Mouse (Mus musculus) frontal cortex, postnatal 36 days (tissue): ENCODE measurements around the gene Slc22a21.
A peak's percentile ranks its signal among the peaks of the same experiment; 100 is the strongest.
"Not testable (repeated sequence)": the region's sequence is repeated elsewhere in the genome, so short reads cannot be mapped to it uniquely, and the experiment has no call there.

Source experiments
- DNase-seq, 2 experiments: peaks; one replicate each; pipeline ENCODE4 v3.0.0; 2022; ENCODE audit warnings: low spot score in 2 of 2

The Slc22a21 gene

DNA sequence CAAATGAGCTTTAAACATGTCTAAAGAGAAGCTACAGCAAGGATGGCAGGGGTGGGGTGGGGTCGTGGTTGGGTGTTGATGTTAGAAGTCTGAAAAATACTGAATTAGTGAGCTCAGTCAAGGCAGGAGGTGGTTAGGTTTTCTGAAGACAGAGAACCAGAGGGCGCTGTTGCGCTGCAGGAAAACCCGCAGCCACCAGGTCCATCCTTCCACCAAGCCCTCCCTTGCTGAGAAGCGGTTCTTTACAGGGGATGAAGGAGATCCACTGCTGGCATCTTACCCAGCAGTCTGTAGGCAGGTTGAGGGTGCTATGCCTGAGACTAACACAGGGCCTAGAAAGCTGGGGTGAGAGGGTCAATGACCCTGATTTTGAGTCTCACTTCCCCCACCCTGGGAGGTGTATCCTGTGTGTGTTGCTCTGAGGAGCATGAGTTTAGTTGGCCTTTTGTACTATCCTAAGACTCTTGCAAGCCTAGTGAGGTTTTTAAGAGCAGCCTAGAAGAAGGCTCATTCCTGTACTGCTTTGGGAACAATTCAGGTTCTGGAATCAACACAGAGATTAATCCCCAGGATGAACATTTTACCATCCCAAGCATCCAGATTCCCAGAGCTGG, 22.1 kb upstream of the Slc22a21 start:
- peak; percentile 75 to 76 for DNase-seq

DNA sequence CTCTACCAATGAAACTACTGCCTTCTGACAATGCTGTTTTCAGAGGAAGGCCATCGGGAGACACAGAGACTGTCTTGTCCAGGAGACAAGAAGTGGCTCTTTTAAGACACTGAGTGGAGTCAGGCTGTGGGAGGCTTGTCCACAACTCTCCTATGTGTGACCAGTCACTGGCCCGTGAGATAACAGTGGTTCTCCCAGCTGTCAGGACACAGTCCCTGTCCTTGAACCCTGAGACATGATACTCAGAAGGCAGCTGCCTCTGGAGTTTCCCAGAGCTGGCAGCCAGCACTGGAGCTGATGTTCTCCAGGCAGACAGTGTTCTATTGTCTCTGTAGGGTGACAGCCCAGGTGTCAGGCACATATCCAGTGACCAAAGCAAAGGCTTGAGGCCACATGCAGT, 17.5 kb upstream of the Slc22a21 start:
- no peak for DNase-seq

DNA sequence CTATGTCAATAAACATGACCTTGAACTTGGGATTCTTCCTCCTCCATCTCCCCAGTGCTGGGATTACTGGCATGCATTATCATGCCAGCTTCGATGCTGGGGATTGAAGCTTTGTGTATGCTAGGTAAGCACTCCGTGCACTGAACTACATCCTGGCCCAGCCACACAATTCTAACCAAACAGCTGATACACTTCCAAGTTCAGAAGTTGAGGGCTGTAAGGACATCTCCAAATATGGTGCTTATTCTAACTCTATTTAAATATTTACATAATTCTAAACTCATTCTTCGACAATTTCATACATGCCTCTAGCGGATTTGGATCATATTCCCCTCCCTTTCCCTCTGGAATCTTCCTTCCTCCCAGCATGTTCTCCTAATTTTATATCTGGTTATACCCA, 12.1 kb upstream of the Slc22a21 start:
- DNase-seq, result no peak

DNA sequence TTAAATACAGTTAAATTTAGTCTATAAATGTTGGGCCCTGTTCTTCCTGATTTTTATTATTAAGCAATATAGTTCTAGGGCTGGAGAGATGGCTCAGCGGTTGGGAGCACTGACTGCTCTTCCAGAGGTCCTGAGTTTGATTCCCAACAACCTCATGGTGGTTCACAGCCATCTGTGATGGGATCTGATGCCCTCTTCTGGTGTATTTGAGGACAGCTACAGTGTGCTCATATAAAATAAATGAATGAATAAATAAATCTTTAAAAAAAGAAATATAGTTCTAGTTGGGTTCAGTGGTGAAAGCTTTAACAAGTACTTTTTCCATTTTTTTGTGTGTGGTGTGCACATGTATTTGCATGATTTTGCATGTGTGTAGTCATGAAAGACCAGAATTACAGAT, 9.1 kb upstream of the Slc22a21 start:
- no peak for DNase-seq

DNA sequence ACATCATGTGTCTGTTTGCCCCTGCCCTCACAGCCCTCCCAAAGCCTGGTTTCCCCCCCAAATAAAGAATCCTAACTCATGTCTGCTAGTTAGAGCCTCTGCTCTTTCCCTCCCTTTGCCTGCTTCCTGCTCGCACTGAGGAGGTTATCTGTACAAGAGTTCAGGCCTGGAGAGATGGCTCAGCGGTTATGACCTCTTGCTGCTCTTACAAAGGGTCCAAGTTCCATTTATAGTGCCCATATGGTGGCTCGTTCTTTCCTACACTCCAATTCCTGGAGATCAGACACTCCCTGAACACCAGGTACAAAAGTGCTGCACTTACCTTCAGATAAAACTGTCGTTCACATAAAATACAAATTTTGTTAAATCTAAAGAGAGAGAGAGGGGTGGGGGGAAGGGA, 7.9 kb upstream of the Slc22a21 start:
- DNase-seq, result no peak

DNA sequence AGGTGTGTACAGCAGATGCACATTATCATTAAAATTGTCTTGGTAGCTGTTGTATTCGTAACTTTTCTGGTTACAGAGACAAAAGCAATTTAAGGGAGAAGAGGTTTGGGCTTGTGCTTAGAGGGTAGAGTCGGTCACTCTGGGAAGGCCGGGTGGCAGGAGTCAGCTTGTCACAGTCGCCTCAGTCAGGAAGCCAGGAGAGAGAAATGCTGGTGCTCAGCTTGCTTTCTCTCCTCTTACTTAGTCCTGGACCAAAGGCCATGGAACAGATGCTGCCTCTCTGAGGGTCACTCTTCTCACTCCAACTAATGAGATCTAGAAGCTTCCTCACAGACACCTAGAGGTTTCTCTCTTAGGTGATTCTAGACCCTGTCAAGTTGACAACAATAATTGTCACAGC, 1.3 kb upstream of the Slc22a21 start:
- no peak for DNase-seq

DNA sequence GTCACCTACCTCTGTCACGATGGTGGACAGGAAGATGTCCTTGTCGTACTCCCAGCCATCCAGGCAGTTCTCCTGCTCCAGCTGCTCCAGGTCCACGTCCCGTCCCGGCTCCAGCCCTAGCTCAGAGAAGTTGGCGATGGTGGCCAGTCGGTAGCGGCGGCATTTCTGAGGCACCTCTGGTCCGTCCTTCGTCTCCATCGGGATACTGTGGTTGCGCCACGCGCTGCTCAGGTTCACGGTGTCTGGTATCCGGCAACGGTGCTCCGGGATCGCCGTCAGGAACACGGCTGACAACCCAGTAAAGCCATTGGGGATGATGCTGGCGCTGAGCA, 710 bp downstream of the Slc22a21 start:
- DNase-seq, result peak in 1 of 2 experiments; percentile 1

DNA sequence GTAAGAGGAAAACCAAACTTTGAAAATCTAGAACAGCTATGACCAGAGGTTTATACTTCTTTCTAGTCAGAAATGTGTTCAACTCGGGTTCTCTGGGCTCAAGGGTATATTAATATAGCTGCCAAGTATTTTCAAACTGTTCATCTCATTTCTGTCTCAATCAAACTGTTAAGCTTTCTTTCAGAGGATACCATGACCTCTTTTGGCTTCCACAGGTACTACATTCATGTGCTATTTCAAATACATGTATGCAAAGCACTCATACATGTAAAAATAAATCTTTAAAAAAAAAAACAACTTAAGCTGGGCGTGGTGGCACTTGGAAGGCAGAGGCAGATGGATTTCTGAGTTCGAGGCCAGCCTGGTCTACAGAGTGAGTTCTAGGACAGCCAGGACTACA, 2.5 kb downstream of the Slc22a21 start:
- no peak for DNase-seq

DNA sequence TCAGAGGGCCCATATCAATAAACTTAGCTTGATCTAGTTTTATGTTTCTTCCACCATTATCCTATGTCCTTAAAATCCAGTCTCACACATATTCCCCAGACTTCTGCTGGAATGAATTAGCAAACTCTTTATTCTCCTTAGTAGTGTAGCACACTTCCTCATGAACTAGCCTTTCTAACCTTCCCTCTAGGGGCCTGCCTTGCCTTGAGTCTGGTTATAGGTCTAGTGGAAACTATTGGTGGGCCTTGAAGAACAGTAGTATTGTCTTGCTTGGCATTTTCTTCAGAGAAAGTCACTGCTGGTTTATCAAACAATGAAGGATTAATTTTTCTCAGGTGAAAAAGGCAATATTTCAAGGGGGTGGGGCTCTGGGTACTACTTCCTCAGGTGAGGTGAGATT, 4.6 kb downstream of the Slc22a21 start:
- no peak for DNase-seq

DNA sequence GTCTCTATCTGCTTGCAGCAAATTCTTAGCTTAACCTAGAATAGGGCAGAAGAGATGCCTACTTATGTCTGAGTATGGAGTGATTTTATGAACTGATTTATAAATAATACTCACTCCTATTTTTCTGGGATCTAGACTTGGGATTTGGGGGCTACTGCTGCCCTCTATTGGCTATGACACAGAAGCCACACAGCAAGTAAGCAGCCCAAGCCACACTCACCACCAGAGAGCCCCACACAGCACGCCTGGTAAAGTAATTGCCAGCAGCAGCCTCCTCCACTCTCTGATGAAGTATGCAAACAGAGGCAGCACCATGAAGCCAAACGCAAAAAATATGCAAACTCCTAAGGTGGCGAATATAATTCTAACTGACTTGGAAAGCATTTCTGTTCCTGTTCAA, 21.1 kb downstream of the Slc22a21 start:
- DNase-seq, result no peak

DNA sequence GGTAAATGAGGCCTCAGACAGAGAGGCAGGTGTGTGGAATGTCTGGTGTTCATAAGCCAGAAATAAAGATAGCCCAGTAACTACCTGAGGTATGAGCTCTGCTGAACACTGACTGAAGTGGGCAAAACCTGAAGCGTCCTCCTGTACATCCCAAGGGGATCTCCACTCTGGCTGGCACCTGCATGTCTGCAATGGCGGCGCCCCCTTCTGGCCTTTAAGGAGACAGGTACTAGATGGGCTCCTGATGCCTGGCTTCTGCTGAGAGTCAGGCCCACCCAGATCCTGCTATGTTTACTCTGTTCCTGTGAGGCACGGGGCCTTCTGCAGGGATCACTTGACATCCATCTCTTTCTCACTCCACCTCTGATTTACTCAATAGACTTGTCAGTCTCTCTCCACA, 22.0 kb downstream of the Slc22a21 start:
- DNase-seq, result not testable (repeated sequence)

DNA sequence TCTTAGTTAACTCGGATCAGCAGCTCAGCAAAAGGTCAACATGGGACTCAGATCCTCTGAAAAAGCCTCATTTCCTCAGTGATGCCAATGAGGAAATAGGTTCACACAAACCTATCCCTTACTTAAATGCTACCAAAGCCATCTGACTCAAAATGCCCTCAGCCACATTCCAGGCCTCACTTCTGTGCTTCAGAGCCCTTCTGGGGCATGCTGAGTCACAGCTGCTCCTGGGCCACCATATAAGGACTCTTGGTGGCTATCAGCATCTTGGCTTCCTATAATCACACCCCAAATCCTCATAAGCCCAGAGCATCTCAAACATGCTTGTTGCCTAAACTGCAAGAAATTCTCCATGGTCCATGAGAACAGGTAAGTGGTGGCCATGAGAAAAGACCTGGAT, 23.5 kb downstream of the Slc22a21 start:
- no peak for DNase-seq

DNA sequence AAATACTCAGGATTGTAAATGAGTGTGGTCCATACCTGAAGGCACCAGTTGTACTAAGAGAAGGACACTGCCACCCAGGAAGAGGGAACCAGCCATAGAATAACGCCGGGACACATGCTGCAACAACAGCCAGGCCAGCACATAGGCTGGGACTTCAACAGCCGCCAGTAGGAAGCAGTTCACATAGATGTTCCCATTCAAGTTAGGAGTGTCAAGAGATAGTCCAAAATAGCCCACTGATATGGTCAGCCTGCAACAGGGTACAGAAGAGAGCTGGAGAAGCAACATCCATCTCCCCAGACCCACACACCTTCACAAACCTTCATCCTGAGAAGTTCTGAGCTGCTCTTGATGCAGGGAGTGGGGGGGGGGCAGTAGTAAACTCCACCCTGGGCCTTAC, 25.5 kb downstream of the Slc22a21 start:
- DNase-seq, result no peak

DNA sequence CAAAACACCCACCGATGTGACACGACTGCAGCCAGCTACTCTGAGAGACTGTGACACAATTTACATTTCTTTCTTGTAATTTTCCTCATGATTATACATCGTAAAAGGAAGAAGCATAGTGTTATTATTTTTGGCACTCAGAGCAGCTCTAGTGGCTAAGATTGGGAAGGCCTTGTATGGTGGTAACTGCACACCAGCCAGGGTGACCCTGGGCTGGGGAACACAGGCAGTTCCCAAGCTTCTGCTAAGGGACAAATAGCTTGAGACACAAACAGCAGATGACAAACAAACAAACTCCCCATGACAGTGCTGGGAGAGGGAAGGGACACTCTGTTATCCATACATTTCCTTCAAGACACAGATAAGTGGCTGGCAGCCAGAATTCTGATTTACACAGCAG, 30.0 kb downstream of the Slc22a21 start:
- peak in 1 of 2 experiments; percentile 1 for DNase-seq

DNA sequence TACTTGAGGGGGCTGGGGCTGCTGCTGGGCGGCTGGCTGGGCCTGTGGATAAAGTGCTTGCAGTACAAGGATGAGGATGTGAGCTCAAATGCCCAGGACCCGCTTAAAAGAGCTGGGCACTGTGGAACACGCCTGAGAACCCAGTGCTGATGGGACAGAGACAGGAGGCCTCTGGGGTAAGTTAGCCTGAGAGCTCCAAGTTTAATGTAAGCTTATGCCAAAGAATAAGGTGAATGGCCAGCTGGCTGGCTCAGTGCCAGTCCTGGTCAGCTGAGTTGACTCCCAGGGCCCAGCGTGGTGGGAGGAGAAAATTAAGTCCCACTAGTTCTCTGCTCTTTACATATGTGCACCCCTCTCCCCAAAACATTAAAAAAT, 48.2 kb downstream of the Slc22a21 start:
- not testable (repeated sequence) for DNase-seq

DNA sequence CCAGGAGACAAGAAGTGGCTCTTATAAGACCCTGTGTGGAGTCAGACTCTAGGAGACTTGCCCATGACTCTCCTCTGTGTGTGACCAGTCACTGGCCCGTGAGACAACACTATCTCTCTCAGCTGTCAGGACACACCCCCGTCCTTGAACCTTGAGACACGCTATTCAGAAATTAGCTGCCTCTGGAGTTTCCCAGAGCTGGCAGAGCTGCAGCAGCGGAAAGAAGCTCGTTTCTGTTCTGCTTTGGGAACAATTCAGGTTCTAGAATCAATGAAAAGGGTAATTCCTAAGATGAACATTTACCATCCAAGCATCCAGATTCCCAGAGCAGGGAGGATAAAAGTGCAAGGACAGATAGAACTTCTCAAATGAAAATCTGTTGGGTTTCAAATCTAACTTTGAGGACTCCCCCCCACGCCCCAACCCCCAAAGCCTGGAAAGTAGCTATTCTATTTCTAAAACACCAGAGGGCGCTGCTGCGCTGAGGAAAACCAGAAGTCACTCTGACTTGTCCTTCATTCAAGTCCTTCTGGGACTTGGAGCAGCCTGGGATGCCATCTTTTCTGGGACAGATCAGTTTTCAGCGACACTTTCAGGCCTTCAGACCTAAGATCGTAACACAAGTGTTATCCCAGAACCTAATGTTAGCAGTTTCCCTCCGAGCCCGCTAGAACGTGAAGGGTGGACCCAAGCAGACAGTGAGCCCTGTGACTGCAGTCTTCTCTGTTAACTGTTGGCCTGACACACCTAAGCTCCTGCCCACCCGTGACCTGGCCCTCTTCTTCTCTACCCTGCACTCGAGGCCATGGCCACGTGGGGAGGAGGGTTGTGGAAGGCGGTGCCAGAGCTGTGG, 48.8 kb downstream of the Slc22a21 start:
- DNase-seq, result peak; percentile 45 to 60

DNA sequence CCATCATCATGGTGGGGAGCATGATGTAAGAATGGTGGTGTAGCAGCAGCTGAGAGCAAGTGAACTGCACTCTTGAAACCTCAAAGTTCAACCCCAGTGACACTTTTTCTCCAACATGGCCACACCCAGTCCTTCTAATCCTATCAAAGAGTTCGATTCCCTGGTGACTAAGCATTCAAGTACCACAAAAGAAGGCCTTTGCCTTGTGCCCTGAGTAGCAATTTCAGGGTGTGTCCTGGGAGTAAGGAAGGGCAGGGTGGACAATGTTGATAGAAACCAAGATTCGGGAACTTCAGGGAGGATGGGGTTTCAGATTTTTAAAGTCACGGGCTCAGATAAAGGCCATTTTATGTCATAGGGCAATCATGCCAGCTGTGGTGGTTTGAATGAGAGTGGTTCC, 50.4 kb downstream of the Slc22a21 start:
- no peak for DNase-seq

DNA sequence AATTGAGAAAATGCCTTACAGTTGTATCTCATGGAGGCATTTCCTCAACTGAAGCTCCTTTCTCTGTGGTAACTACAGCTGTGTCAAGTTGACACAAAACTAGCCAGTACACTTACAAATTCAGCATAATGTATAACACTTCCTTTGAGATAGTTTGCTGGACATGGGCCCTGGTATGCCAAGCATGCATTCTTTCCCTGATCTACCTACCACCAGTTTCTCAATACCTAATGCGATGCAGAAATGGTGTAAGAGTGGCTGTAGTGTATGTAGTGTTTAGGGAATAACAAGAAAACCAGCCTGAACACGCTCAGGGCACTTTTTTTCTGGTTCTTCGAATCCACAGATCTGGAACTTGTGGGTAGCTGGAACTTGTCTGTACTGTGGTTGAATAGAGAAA, 51.5 kb downstream of the Slc22a21 start:
- no peak for DNase-seq

DNA sequence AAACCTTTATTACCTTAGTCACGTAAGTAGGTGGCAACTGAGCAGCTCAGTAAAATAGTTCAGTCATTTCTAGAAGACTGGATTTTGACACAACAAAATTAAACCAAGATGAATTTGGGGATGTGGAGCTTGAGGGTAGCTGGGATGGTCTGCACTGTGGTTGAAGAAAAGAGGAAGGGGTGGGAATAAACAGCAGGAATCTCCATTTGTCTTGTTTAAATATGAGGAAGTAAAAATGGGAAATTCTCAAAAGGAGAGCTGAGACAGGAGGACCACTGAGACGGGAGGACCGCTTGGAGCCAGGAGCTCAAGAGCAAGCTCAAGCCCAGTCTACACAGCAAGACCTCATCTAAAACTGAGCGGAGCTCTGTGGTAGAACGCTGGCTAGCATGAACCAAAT, 53.8 kb downstream of the Slc22a21 start:
- no peak for DNase-seq

DNA sequence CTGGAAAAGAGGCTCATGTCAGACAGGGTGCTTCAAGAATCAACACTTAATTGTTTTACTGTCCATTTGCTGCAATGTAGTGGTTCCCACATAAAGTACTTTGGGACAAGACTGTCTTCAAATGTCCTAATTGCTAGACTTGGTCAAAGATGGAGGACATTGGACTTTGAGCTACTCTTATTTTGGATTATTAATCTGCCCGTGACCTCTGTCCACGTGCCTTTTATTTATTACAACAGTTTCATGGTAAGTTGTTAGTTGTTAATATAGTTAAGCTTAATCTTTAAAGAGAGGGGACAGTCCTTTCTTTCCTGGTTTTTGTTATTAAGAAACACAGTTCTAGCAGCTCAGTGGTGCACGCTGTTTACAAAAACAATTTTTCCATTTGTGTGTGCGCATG, 61.3 kb downstream of the Slc22a21 start:
- DNase-seq, result no peak

DNA sequence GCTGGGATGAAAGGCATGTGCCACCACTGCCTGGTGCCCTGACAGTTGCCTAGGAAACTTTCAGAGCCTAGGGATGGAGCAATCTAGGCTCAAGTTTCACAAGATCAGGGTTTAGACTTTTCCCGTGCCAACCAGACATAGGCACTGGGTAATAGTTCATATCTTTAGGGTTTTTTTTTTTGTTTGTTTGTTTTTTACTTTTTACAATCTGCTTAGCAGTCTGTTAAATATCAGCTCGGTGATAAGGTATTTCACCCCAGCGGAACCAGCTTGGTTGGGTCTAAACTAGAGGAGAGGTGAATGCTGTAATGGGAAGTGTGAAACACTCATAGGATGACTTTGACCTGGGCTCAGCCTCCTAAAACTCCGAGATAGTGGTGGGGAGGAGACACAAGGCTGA, 69.1 kb downstream of the Slc22a21 start:
- no peak for DNase-seq

DNA sequence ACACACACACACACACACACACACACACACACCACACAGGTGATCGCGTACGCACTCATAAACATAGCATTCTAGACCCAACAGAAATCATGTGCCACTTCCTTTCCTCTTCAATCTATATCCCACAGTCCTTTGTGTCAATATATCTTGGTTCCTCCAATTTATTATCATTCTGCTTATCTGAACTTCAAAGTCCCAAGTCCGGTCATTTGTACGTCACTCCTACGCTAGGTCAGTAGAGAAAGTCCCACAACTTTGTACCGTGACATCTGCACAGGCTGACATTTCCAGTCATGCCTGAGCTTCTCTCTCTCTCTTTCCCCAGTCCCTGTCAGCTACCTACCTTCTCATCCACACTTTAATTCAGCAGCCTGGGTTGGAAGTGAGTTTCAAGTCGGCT, 71.4 kb downstream of the Slc22a21 start:
- DNase-seq, result no peak

DNA sequence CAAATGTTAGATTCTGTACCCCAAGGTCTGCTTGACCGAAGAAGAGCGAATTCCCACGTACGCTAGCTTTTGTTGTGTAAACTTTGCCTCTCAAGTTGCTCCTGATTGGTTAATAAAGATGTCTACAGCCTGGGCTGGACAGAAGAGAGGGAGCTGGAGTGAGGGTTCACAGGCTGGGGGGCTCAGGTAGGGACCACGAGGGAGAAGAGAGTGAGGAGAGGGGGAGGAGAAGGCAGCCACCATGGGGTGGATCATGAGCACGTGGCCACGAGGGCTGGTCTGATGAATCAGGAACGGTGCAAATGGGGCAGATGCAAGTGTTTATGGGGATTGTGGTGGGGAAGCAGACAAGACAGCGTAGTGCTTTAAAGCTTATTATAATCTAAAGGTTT, 75.6 kb downstream of the Slc22a21 start:
- DNase-seq, result no peak
